Mouse (Mus musculus): ENCODE measurements around the gene Npy. TPM values are rescaled to one million over a fixed set of nuclear protein-coding genes. Genes with fewer than 3 reads are reported as not detected.

The Npy gene
- polyA plus RNA-seq, 1 experiment from 2014 or later: 3.0 TPM

DNA sequence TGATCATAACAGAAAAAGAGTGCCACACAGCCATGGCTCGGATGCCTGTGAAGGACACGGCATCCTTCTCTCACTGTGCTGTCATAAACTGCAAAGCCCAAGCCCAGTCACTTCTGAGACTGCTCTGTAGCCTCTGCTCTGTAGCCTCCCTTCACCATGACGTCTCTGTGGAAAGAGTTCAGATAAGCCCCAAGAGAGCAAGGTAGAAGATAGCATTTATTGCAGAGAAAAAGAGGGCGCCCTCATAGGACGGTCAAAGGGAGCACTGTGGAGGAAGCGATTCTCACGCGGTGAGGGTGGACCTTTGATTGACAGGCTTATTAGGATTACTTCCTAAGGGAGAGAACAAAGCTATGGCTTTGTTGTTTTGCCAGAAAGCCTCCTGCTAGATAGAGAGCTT, 18.4 kb upstream of the Npy start:
- no peaks in the 10 kb centered on the region for H3K4me1 ChIP-seq (ENCODE audit: control insufficient read depth, insufficient read depth, low read length)
- H3K4me2 ChIP-seq: no peak overlapping the region
- 55% methylated on average over 8 of the region's 8 CpGs for WGBS
- no peak overlapping the region for H3K9ac ChIP-seq (ENCODE audit: low read length)
- no peak overlapping the region for H3K27ac ChIP-seq (ENCODE audit: low read depth, low read length)
- no peak overlapping the region for H3K4me3 ChIP-seq (ENCODE audit: low read depth, low read length)
- DNase-seq (ENCODE audit: low spot score, missing footprints): no peak
- H3K9me3 ChIP-seq (ENCODE audit: control insufficient read depth, low read length): no peaks in the 10 kb centered on the region
- no peaks in the 10 kb centered on the region for H3K36me3 ChIP-seq (ENCODE audit: control insufficient read depth, insufficient read depth, low read length)
- no peak for ATAC-seq (ENCODE audit: low FRiP score)
- H3K27me3 ChIP-seq (ENCODE audit: control insufficient read depth, insufficient read depth, low read length): no peaks in the 10 kb centered on the region

GRCm38 (mm10) chr6:49808076-49808475, 14.4 kb upstream of the Npy start:
- WGBS: 19% methylated on average over 13 of the region's 13 CpGs
- H3K4me3 ChIP-seq (ENCODE audit: low read depth, low read length): peak overlapping the region; percentile 19
- no peak overlapping the region for H3K9ac ChIP-seq (ENCODE audit: low read length)
- H3K4me2 ChIP-seq: peak overlapping the region; percentile 40
- H3K27me3 ChIP-seq (ENCODE audit: control insufficient read depth, insufficient read depth, low read length): no peaks in the 10 kb centered on the region
- DNase-seq (ENCODE audit: low spot score, missing footprints): no peak
- no peaks in the 10 kb centered on the region for H3K4me1 ChIP-seq (ENCODE audit: control insufficient read depth, insufficient read depth, low read length)
- H3K27ac ChIP-seq (ENCODE audit: low read depth, low read length): no peak overlapping the region
- H3K36me3 ChIP-seq (ENCODE audit: control insufficient read depth, insufficient read depth, low read length): no peaks in the 10 kb centered on the region
- H3K9me3 ChIP-seq (ENCODE audit: control insufficient read depth, low read length): no peaks in the 10 kb centered on the region
- ATAC-seq (ENCODE audit: low FRiP score): no peak

DNA sequence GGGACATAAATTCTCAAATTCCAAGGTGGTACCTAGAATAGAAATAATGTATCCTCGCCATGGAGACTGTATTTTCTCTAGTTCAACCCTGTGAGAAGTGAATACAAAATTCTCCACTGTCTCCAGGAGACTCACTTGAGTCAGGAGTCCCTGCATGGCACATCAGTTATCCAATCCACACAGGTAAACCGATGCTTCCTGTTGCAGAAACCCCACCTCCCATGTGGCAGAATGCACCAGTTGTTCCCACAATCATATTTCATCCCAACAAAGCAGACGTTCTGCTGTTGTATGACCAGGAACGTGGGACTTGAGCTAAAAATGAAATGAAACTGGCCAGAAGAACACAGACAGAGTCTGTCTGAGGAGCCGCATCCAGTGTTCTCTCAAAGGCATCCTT, 5.3 kb upstream of the Npy start:
- WGBS: 79% methylated on average over 5 of the region's 5 CpGs
- no peaks in the 10 kb centered on the region for H3K9me3 ChIP-seq (ENCODE audit: control insufficient read depth, low read length)
- peaks cover 10% of the 10 kb centered on the region for H3K27me3 ChIP-seq (ENCODE audit: control insufficient read depth, insufficient read depth, low read length)
- H3K4me3 ChIP-seq (ENCODE audit: low read depth, low read length): no peak overlapping the region
- no peak overlapping the region for H3K27ac ChIP-seq (ENCODE audit: low read depth, low read length)
- no peak overlapping the region for H3K4me2 ChIP-seq
- H3K36me3 ChIP-seq (ENCODE audit: control insufficient read depth, insufficient read depth, low read length): no peaks in the 10 kb centered on the region
- ATAC-seq (ENCODE audit: low FRiP score) (no peak), DNase-seq (ENCODE audit: low spot score, missing footprints) (no peak)
- H3K9ac ChIP-seq (ENCODE audit: low read length): no peak overlapping the region
- peaks cover 4% of the 10 kb centered on the region; the same call in 1 of the 2 replicates for H3K4me1 ChIP-seq (ENCODE audit: control insufficient read depth, insufficient read depth, low read length)

- no peak overlapping the region for H3K4me3 ChIP-seq (ENCODE audit: low read depth, low read length)
- DNase-seq (ENCODE audit: low spot score, missing footprints): no peak
- WGBS: 79% methylated on average over 6 of the region's 6 CpGs
- no peak for ATAC-seq (ENCODE audit: low FRiP score)
- no peaks in the 10 kb centered on the region for H3K36me3 ChIP-seq (ENCODE audit: control insufficient read depth, insufficient read depth, low read length)
- H3K4me1 ChIP-seq (ENCODE audit: control insufficient read depth, insufficient read depth, low read length): peaks cover 8% of the 10 kb centered on the region
- H3K27ac ChIP-seq (ENCODE audit: low read depth, low read length): no peak overlapping the region
- H3K9ac ChIP-seq (ENCODE audit: low read length): no peak overlapping the region
- H3K9me3 ChIP-seq (ENCODE audit: control insufficient read depth, low read length): no peaks in the 10 kb centered on the region
- peaks cover 14% of the 10 kb centered on the region for H3K27me3 ChIP-seq (ENCODE audit: control insufficient read depth, insufficient read depth, low read length)
- no peak overlapping the region for H3K4me2 ChIP-seq
Observed at GRCm38 (mm10) chr6:49817625-49818024, 4.9 kb upstream of the Npy start.

DNA sequence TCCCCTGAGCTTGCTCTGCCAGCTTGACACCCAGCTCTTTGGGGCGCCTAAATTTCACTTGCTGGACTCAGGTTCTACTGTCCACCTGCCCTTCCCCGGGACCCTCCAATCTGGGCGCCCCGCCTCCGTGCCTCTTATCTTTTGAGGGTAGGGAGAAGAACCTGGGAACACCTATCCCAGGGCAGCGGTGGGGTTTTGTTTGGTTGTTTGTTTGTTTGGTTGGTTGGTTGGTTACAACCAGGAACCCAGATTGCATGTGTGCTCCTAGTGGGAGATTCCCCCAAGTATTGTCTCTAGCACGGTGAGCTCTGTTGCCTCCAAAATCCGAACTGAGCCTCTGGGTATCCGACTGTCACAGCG, 341 bp downstream of the Npy start:
- H3K4me1 ChIP-seq (ENCODE audit: control insufficient read depth, insufficient read depth, low read length): peaks cover 12% of the 10 kb centered on the region
- no peak overlapping the region for H3K27ac ChIP-seq (ENCODE audit: low read depth, low read length)
- H3K27me3 ChIP-seq (ENCODE audit: control insufficient read depth, insufficient read depth, low read length): peaks cover 33% of the 10 kb centered on the region
- WGBS: 2% methylated on average over 10 of the region's 10 CpGs
- ATAC-seq (ENCODE audit: low FRiP score): no peak
- peak; percentile 94 for DNase-seq (ENCODE audit: low spot score, missing footprints)
- H3K4me3 ChIP-seq (ENCODE audit: low read depth, low read length): peak overlapping the region; percentile 46
- peak overlapping the region; percentile 75 for H3K4me2 ChIP-seq
- H3K9me3 ChIP-seq (ENCODE audit: control insufficient read depth, low read length): no peaks in the 10 kb centered on the region
- no peaks in the 10 kb centered on the region for H3K36me3 ChIP-seq (ENCODE audit: control insufficient read depth, insufficient read depth, low read length)
- peak overlapping the region; percentile 59; the same call in 1 of the 2 replicates for H3K9ac ChIP-seq (ENCODE audit: low read length)

- H3K4me2 ChIP-seq: no peak overlapping the region
- H3K27ac ChIP-seq (ENCODE audit: low read depth, low read length): no peak overlapping the region
- DNase-seq (ENCODE audit: low spot score, missing footprints) (peak; percentile 92), ATAC-seq (ENCODE audit: low FRiP score) (no peak)
- peaks cover 33% of the 10 kb centered on the region for H3K27me3 ChIP-seq (ENCODE audit: control insufficient read depth, insufficient read depth, low read length)
- H3K9me3 ChIP-seq (ENCODE audit: control insufficient read depth, low read length): no peaks in the 10 kb centered on the region
- H3K9ac ChIP-seq (ENCODE audit: low read length): no peak overlapping the region
- no peak overlapping the region for H3K4me3 ChIP-seq (ENCODE audit: low read depth, low read length)
- H3K36me3 ChIP-seq (ENCODE audit: control insufficient read depth, insufficient read depth, low read length): no peaks in the 10 kb centered on the region
- WGBS: 10% methylated on average over 15 of the region's 15 CpGs
- H3K4me1 ChIP-seq (ENCODE audit: control insufficient read depth, insufficient read depth, low read length): peaks cover 12% of the 10 kb centered on the region
Observed at GRCm38 (mm10) chr6:49823371-49823770, 861 bp downstream of the Npy start.

DNA sequence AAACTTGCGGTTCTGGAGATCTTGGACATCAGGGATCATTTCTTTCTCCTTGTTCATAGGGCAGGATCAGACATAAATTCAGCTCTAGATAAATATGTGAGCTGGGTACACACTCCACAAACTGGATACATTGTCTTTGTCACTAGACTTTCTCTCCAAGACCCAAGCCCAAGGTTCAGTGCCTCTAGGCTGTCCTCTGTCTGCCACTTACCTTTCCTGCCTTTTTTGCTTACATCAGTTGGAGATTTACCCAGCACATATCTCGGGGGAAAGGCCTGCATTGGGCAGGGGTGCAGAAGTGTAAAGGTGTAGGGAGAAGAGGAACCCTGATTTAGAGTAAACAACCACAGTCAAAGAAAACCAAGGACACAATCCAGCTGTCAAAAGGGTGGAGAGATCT, 1.3 kb downstream of the Npy start:
- H3K4me3 ChIP-seq (ENCODE audit: low read depth, low read length): no peak overlapping the region
- H3K4me2 ChIP-seq: no peak overlapping the region
- peaks cover 33% of the 10 kb centered on the region for H3K27me3 ChIP-seq (ENCODE audit: control insufficient read depth, insufficient read depth, low read length)
- 32% methylated on average over 2 of the region's 2 CpGs for WGBS
- ATAC-seq (ENCODE audit: low FRiP score) (no peak), DNase-seq (ENCODE audit: low spot score, missing footprints) (peak; percentile 90)
- H3K9ac ChIP-seq (ENCODE audit: low read length): no peak overlapping the region
- peaks cover 12% of the 10 kb centered on the region for H3K4me1 ChIP-seq (ENCODE audit: control insufficient read depth, insufficient read depth, low read length)
- no peak overlapping the region for H3K27ac ChIP-seq (ENCODE audit: low read depth, low read length)
- no peaks in the 10 kb centered on the region for H3K36me3 ChIP-seq (ENCODE audit: control insufficient read depth, insufficient read depth, low read length)
- H3K9me3 ChIP-seq (ENCODE audit: control insufficient read depth, low read length): no peaks in the 10 kb centered on the region

- Histone ChIP-seq H3K4me3 (ENCODE audit: low read depth, low read length) (no peak overlapping the region), H3K9me3 (ENCODE audit: control insufficient read depth, low read length) (no peaks in the 10 kb centered on the region), H3K9ac (ENCODE audit: low read length) (no peak overlapping the region), H3K27me3 (ENCODE audit: control insufficient read depth, insufficient read depth, low read length) (no peaks in the 10 kb centered on the region), H3K4me2 (no peak overlapping the region), H3K4me1 (ENCODE audit: control insufficient read depth, insufficient read depth, low read length) (no peaks in the 10 kb centered on the region), H3K36me3 (ENCODE audit: control insufficient read depth, insufficient read depth, low read length) (no peaks in the 10 kb centered on the region), H3K27ac (ENCODE audit: low read depth, low read length) (no peak overlapping the region)
- 79% methylated on average over 2 of the region's 2 CpGs for WGBS
- ATAC-seq (ENCODE audit: low FRiP score) (no peak), DNase-seq (ENCODE audit: low spot score, missing footprints) (no peak)
Observed at GRCm38 (mm10) chr6:49831579-49831978, 9.1 kb downstream of the Npy start.

GRCm38 (mm10) chr6:49856830-49857229, 34.3 kb downstream of the Npy start:
- Histone ChIP-seq H3K27me3 (ENCODE audit: control insufficient read depth, insufficient read depth, low read length) (no peaks in the 10 kb centered on the region), H3K36me3 (ENCODE audit: control insufficient read depth, insufficient read depth, low read length) (no peaks in the 10 kb centered on the region), H3K4me2 (no peak overlapping the region), H3K9me3 (ENCODE audit: control insufficient read depth, low read length) (no peaks in the 10 kb centered on the region), H3K9ac (ENCODE audit: low read length) (no peak overlapping the region), H3K4me3 (ENCODE audit: low read depth, low read length) (no peak overlapping the region), H3K4me1 (ENCODE audit: control insufficient read depth, insufficient read depth, low read length) (no peaks in the 10 kb centered on the region), H3K27ac (ENCODE audit: low read depth, low read length) (no peak overlapping the region)
- ATAC-seq (ENCODE audit: low FRiP score) (no peak), DNase-seq (ENCODE audit: low spot score, missing footprints) (no peak)
- WGBS: 78% methylated on average over 2 of the region's 2 CpGs

DNA sequence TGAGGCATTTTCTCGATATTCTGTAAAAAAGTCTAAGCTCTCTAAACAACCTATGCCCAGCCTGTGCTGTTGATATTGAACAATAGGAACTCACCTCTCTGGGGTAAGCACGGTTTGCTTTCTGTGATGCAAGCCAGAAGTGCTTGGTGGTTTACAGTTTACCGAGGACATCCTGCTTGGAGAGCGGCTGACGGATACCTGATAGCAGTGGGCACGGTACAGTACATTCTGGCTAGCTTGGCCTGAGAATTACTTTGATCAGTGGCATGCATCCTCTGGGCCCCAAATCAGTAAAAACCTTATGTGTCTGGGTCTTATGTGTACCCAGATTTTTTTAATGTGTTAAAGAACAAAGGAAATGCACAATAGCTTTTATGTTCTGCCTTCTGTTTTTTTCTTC, 45.1 kb downstream of the Npy start:
- Histone ChIP-seq H3K27me3 (ENCODE audit: control insufficient read depth, insufficient read depth, low read length) (no peaks in the 10 kb centered on the region), H3K9ac (ENCODE audit: low read length) (no peak overlapping the region), H3K36me3 (ENCODE audit: control insufficient read depth, insufficient read depth, low read length) (no peaks in the 10 kb centered on the region), H3K9me3 (ENCODE audit: control insufficient read depth, low read length) (no peaks in the 10 kb centered on the region), H3K4me3 (ENCODE audit: low read depth, low read length) (no peak overlapping the region), H3K27ac (ENCODE audit: low read depth, low read length) (no peak overlapping the region), H3K4me1 (ENCODE audit: control insufficient read depth, insufficient read depth, low read length) (no peaks in the 10 kb centered on the region), H3K4me2 (no peak overlapping the region)
- 89% methylated on average over 6 of the region's 6 CpGs for WGBS
- DNase-seq (ENCODE audit: low spot score, missing footprints) (no peak), ATAC-seq (ENCODE audit: low FRiP score) (no peak)
